Comparison of ENCODE assay signal across 13 mouse cellular contexts in the genomic region with DNA sequence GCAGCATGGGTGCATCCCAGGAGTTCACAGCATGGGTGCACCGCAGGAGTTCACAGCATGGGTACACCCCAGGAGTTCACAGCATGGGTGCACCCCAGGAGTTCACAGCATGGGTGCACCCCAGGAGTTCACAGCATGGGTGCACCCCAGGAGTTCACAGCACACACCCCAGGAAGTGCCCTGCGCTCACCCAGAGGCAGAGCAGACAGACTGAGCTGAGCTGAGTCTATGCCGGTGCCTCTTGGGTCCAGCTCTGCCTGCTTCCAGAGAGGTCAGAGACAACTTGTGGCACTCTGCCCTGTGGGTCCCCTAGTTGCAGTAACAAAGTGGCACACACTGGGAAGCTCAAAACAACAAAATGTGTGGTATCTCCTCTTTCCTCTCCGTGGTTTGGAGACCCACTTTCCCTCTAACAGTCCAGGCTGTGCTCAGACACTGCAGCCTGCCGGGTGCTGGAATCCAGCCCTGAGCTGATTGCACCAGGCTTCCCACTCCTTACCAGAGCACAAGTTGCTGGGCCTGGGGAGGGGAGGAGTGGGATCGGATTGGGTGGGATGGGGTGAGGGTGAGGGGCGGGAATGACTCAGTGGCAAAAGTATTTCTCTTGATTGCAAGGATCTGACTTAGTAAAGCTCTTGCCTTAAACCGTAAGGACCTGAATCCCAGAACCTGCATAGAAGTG.
A peak's percentile ranks its signal among the peaks of the same experiment; 100 is the strongest.
DNase-seq lines count a peak whose midpoint lies in the region; TF ChIP-seq lines count a peak whose summit lies in the region.
"Had no signal": no experiment of that assay in that cellular context is flagged by ENCODE, and none has a peak within 500 bp of the region (broad histone marks: within the 10 kb centered on the region; RNA-seq: fewer than 3 reads in every experiment).

No protein-coding gene starts in this region.

- no peak for DNase-seq in heart, embryonic 10.5 days (ENCODE audit: low spot score)
- no peak for DNase-seq in heart, postnatal 25 days (ENCODE audit: low spot score)
- no peak for DNase-seq in liver, adult 2 months (ENCODE audit: extremely low read depth, low read depth, low spot score)
- DNase-seq in liver = no peak
- DNase-seq in 3134 (ENCODE audit: extremely low read depth, insufficient read length, low spot score) = peak; percentile 30
- no peak for DNase-seq in embryonic facial prominence, embryonic 10.5 days (ENCODE audit: low spot score)
- no peak for DNase-seq in MN1 (ENCODE audit: low spot score)
- DNase-seq in urinary bladder, postnatal 4 days (ENCODE audit: low spot score in 2 of 2) = no peak
- DNase-seq: cerebellum, adult 9-10 months; gastrocnemius, postnatal 14 days; lung, adult 2 months had no signal

- no peaks in the 10 kb centered on the region for H3K79me2 ChIP-seq in liver, adult 2 months (ENCODE audit: control insufficient read depth, insufficient read depth, low read length)

- H3K27me3 ChIP-seq in heart, embryonic 10.5 days (ENCODE audit: insufficient read depth, poor library complexity, severe bottlenecking) = no peaks in the 10 kb centered on the region
- H3K27me3 ChIP-seq in liver, adult 2 months (ENCODE audit: control insufficient read depth, insufficient read depth, low read length) = no peaks in the 10 kb centered on the region
- no peaks in the 10 kb centered on the region for H3K27me3 ChIP-seq in embryonic facial prominence, embryonic 10.5 days (replicated peaks; ENCODE audit: low read depth, poor library complexity, severe bottlenecking)
- H3K27me3 ChIP-seq: embryonic facial prominence, embryonic 13.5 days; forebrain, embryonic 13.5 days had no signal

- peak overlapping the region; percentile 66 for H3K27ac ChIP-seq in heart, embryonic 10.5 days
- peak overlapping the region; percentile 37 for H3K27ac ChIP-seq in liver, adult 2 months (replicated peaks; ENCODE audit: insufficient read depth, low read depth, low read length)
- 0 out of 2 replicates have a peak overlapping the region, but pooled peaks have one; percentile 37 for H3K27ac ChIP-seq in embryonic facial prominence, embryonic 10.5 days (replicated peaks)
- H3K27ac ChIP-seq: embryonic facial prominence, embryonic 13.5 days; forebrain, embryonic 13.5 days had no signal

- TF ChIP-seq POLR2A in liver, adult 2 months (IDR thresholded peaks at IDR 0.05; ENCODE audit: extremely low read depth, insufficient read depth, low read length) = no peak

- no peaks in the 10 kb centered on the region for H3K36me3 ChIP-seq in heart, embryonic 10.5 days
- H3K36me3 ChIP-seq in liver, adult 2 months (ENCODE audit: control insufficient read depth, insufficient read depth, low read length) = no peaks in the 10 kb centered on the region
- no peaks in the 10 kb centered on the region for H3K36me3 ChIP-seq in embryonic facial prominence, embryonic 10.5 days (replicated peaks)
- H3K36me3 ChIP-seq: embryonic facial prominence, embryonic 13.5 days had no signal

- H3K4me3 ChIP-seq in heart, embryonic 10.5 days = no peak overlapping the region
- no peak overlapping the region for H3K4me3 ChIP-seq in liver, adult 2 months (ENCODE audit: insufficient read depth, low read depth, low read length)
- H3K4me3 ChIP-seq in embryonic facial prominence, embryonic 10.5 days = no peak overlapping the region
- H3K4me3 ChIP-seq: embryonic facial prominence, embryonic 13.5 days; forebrain, embryonic 13.5 days had no signal

- H3K9me3 ChIP-seq in heart, embryonic 10.5 days = no peaks in the 10 kb centered on the region
- H3K9me3 ChIP-seq in embryonic facial prominence, embryonic 10.5 days = no peaks in the 10 kb centered on the region
- H3K9me3 ChIP-seq: embryonic facial prominence, embryonic 13.5 days; forebrain, embryonic 13.5 days had no signal

- WGBS in heart, embryonic 10.5 days = 55% methylated on average over 8 of the region's 8 CpGs
- 66% methylated on average over 8 of the region's 8 CpGs for WGBS in liver, adult 2 months
- 72% methylated on average over 8 of the region's 8 CpGs for WGBS in embryonic facial prominence, embryonic 10.5 days

- H3K4me1 ChIP-seq in heart, embryonic 10.5 days = peaks cover 50% of the 10 kb centered on the region
- H3K4me1 ChIP-seq in liver, adult 2 months (ENCODE audit: control insufficient read depth, insufficient read depth, low read length) = peaks cover 12% of the 10 kb centered on the region
- H3K4me1 ChIP-seq in embryonic facial prominence, embryonic 10.5 days = peaks cover 39% of the 10 kb centered on the region
- H3K4me1 ChIP-seq: forebrain, embryonic 13.5 days had no signal

- peak overlapping the region; percentile 48; the same call in 1 of the 2 replicates for H3K9ac ChIP-seq in liver, adult 2 months (ENCODE audit: low read depth, low read length)
- H3K9ac ChIP-seq: embryonic facial prominence, embryonic 13.5 days; forebrain, embryonic 13.5 days had no signal

- intact Hi-C loops in heart, postnatal 25 days (cut with DNase I) = no loop called here

- no peak for TF ChIP-seq CTCF in liver, adult 2 months (IDR thresholded peaks at IDR 0.05; ENCODE audit: low read depth, low read length)
